Mouse (Mus musculus) kidney, postnatal 4 days (tissue): Measurements from ENCODE around the gene A4galt.

Experiments used
- DNase-seq, 2 experiments: peaks; one replicate each; pipeline ENCODE4 v3.0.0; 2021; ENCODE audit warnings: mixed read lengths in 2 of 2

A4galt gene

GRCm38 (mm10) chr15:83224136-83224766 lies 27.3 kb downstream of the A4galt start:
- peak; percentile 44 to 64 for DNase-seq

- peak; percentile 84 to 89 for DNase-seq
Observed at GRCm38 (mm10) chr15:83223208-83223962, 28.2 kb downstream of the A4galt start.

GRCm38 (mm10) chr15:83221721-83222120 lies 29.9 kb downstream of the A4galt start:
- no peak for DNase-seq

- DNase-seq, result no peak
Observed at GRCm38 (mm10) chr15:83220368-83221013, 31.1 kb downstream of the A4galt start.

- DNase-seq, result peak; percentile 71 to 81
Observed at GRCm38 (mm10) chr15:83215322-83216216, 36.0 kb downstream of the A4galt start.

- DNase-seq, result peak; percentile 81 to 88
Observed at GRCm38 (mm10) chr15:83210229-83210628, 41.3 kb downstream of the A4galt start.

- peak in 1 of 2 experiments; percentile 29 for DNase-seq
Observed at GRCm38 (mm10) chr15:83209719-83210118, 41.9 kb downstream of the A4galt start.

GRCm38 (mm10) chr15:83209092-83209695 lies 42.4 kb downstream of the A4galt start:
- no peak for DNase-seq

- DNase-seq, result peak in 1 of 2 experiments; percentile 51
Observed at GRCm38 (mm10) chr15:83204731-83205451, 46.7 kb downstream of the A4galt start.

GRCm38 (mm10) chr15:83202412-83202811 lies 49.2 kb downstream of the A4galt start:
- DNase-seq, result no peak

GRCm38 (mm10) chr15:83193413-83193812 lies 58.2 kb downstream of the A4galt start:
- DNase-seq, result no peak

- peak; percentile 34 to 54 for DNase-seq
Observed at GRCm38 (mm10) chr15:83182351-83182750, 69.2 kb downstream of the A4galt start.

GRCm38 (mm10) chr15:83181800-83182330 lies 69.7 kb downstream of the A4galt start:
- no peak for DNase-seq

GRCm38 (mm10) chr15:83180004-83180403 lies 71.6 kb downstream of the A4galt start:
- no peak for DNase-seq
